Mouse (Mus musculus): ENCODE measurements around the gene Lrch3.
"Not testable (repeated sequence)": the region's sequence is repeated elsewhere in the genome, so short reads cannot be mapped to it uniquely, and the experiment has no call there.

The Lrch3 gene

GRCm38 (mm10) chr16:32915292-32916068, 1.6 kb downstream of the Lrch3 start:
- peak; percentile 19 for DNase-seq (ENCODE audit: low read depth)

DNA sequence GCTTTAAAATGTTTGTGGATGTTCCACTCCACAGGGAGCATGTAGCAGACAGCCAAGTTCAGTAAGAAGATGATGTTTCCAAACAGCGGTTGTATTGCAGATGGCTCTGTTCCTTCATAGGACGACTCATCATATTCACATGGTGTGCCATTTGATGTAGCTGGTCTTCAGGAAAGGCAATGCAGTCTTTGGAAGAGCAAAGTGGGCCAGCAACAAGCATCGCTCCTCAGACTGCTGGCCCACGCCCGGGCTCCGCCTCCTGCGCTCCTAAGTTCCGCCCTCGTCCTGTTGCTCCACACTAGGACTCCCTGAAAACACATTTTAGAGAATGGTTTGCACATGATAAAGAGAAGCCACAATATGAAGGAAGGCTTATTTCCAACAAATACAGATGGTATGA, 12.7 kb downstream of the Lrch3 start:
- peak; percentile 9 for DNase-seq (ENCODE audit: low read depth)

- no peak for DNase-seq (ENCODE audit: low read depth)
Observed at GRCm38 (mm10) chr16:32927044-32927443, 13.1 kb downstream of the Lrch3 start.

DNA sequence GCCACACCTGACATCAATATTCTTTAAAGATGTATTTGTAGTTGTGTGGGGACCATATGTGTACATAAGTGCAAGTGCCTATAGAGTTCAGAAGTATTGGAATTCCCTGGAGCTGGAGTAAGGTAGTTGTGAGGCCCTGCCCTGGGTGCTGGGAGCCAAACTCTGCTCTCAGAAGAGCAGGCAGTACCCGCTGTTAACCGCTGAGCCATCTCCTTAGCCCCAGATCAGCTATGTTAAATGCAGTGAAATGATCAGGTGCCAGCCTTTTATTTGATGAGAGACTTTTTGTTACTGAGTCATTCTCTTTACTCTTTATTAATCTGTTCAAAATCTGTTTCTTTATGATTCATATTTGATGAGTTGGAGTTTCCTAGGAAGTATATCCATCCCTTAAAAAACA, 16.0 kb downstream of the Lrch3 start:
- DNase-seq (ENCODE audit: low read depth) = no peak

DNA sequence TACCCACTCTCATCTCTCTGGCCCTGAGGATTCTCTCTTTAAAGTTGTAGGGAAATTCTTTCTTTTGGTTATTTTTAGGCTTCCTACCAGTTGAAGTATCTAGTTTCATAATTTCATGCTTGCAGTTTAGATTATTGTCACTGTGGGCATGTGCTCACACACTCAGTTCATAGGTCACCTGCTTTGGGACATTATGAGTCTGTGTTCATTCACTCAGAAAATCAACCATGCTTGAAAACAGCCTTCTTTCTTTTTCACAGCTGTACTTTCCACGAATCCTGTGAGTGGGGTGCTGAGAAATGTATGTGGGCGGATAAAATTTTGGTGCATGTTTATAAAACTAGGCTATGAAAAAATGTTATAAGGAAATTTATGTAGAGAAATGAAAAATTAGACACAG, 20.6 kb downstream of the Lrch3 start:
- DNase-seq (ENCODE audit: low read depth) = peak; percentile 26

- peak; percentile 25 for DNase-seq (ENCODE audit: low read depth)
Observed at GRCm38 (mm10) chr16:32935088-32935487, 21.2 kb downstream of the Lrch3 start.

DNA sequence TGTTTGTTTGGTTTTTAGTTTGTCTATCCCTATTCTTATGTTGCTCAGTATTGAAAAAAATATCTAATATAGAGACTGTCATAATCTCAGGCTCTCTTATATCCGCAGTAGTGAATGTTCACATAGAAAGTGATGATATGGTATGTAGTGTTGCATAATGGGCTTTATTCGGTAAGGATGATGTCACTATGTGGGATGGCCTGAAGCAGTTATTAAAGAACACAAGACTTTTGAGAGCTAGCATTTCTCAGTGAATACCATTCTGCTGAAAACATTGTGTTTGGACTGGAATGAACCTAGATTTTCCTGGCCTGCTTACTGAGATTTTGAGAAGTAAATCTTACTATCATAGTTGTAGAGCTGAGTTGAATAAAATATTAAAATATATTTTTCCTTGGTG, 23.5 kb downstream of the Lrch3 start:
- peak; percentile 33 for DNase-seq (ENCODE audit: low read depth)

DNA sequence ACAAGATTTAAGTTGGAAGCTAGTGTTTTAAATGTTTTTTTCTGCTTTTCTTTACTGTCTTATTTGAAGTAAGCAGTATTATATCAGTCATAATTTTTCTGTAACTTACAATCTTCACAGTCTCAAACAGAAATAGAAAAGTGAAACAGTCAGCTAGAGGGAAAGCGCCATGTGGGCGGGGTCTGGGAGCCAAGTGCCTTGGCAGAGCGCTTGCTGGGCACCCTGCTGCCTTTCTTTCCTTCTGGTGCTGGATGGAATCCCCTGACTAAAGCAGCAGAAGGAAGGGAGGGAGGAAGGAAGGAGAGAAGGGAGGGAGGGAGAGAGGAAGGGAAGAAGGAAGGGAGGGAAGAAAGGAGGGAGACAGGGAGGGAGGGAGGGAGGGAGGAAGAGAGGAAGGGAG, 25.4 kb downstream of the Lrch3 start:
- peak; percentile 20 for DNase-seq (ENCODE audit: low read depth)

GRCm38 (mm10) chr16:32939716-32940115, 25.8 kb downstream of the Lrch3 start:
- DNase-seq (ENCODE audit: low read depth) = not testable (repeated sequence)

- not testable (repeated sequence) for DNase-seq (ENCODE audit: low read depth)
Observed at GRCm38 (mm10) chr16:32941226-32941625, 27.3 kb downstream of the Lrch3 start.

DNA sequence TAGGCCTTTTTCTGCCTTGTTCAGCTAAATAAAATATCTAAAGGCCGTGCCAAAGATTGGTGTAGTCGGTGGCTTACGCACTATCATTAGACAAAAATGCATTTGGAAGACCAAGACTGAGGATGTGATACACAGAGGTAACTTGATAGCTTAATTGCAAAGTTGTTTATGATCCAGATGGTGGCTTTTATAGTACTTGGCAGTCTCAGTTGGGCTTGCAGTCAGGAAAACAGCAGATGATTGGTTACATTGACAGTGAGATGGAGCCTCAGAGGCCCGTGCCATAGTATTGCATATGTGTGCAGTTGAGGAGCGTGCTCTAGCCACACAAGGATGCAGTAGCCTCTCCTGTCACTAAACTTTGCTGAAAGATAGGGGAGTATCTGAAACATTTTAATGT, 28.8 kb downstream of the Lrch3 start:
- DNase-seq (ENCODE audit: low read depth) = peak; percentile 45

DNA sequence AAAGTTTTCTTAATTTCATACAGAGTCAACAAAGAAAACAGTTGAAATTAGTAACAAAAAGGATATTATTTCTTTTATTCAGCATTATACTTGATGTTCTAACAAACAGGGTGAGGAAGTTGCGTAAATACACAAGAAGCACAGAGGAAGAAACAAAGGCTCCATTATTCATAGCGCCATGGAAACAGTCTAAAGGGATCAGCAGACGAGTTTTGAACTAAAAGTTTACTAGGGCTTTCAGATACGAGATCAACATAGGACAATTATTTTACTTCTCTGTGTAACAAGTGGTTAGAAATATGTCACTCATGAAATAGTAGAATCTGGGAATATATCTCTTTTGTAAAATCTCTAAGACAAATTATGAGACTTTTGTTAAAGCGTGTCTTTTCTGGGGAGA, 31.5 kb downstream of the Lrch3 start:
- no peak for DNase-seq (ENCODE audit: low read depth)

DNA sequence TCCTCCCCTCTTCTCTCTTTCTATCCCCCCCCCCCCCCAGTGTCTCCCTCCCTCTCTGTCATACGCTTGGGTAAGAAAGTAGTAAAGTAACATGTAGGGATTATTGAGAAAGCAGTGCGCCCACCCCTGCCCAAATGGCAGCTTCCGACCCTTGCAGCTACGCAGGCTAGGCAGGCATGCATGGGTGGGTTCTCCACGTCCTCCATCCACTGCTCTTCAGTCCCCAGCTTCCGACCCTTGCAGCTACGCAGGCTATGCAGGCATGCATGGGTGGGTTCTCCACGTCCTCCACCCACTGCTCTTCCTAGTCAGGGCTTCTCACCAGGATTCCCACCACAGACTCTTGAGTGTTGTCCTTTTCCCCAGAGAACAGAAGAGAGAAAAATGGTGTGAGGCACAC, 34.1 kb downstream of the Lrch3 start:
- no peak for DNase-seq (ENCODE audit: low read depth)

DNA sequence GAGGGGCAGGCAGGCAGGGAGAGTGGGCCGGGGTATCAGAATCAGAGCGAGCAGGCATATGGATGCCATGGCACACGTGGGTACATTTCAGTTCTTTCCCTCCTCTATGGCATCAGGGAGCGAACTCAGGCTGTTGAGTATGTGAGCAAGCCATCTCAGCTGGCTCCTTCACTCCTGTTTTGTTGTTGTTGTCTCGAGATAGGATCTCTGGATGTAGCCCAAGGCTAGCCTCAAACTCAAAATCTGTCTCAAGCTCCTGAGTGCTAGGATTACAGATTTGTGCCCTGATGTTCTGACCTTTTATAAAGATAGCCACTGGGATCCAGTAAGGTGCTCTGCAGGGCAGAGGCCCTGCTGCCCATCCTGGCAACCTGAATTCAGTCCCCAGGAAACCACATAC, 34.8 kb downstream of the Lrch3 start:
- no peak for DNase-seq (ENCODE audit: low read depth)

DNA sequence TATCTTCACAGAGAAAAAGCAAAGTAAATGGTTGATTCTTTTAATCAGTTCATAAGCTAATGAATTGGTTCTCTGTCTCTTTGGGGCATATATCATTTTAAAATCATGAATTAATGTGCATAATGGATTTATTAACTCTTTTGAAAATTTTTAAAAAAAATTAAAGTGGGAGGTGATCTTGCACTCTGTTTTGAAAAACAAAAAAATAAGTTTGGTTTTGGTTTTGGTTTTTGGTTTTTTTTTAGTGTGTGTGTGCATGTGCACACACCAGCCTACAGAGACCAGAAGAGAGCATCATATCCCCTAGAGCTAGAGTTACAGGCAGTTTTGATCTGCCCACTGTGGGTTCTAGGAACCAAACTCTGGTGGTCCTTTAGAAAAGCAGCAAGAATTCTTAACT, 35.4 kb downstream of the Lrch3 start:
- no peak for DNase-seq (ENCODE audit: low read depth)

GRCm38 (mm10) chr16:32951074-32951473, 37.2 kb downstream of the Lrch3 start:
- no peak for DNase-seq (ENCODE audit: low read depth)

- no peak for DNase-seq (ENCODE audit: low read depth)
Observed at GRCm38 (mm10) chr16:32953806-32954205, 39.9 kb downstream of the Lrch3 start.

GRCm38 (mm10) chr16:32954304-32954703, 40.4 kb downstream of the Lrch3 start:
- no peak for DNase-seq (ENCODE audit: low read depth)

DNA sequence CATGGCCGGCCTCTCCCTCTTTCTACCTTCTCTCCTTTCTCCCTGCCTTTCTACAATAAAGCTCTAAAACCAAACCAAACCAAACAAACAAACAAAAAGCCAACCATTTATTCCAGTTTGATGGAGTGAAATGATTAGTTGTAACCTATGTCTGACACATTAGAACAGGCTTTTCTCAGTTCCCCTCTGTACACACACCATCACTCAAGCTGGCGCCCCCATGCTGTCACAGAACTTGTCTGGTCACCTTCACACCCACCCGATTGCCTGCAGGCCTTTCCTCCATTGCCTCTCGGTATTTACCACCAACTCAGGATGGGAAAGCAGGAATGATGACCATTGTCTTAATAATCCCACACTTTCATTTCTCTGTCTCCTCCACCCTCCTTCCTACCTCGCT, 43.0 kb downstream of the Lrch3 start:
- DNase-seq (ENCODE audit: low read depth) = no peak

DNA sequence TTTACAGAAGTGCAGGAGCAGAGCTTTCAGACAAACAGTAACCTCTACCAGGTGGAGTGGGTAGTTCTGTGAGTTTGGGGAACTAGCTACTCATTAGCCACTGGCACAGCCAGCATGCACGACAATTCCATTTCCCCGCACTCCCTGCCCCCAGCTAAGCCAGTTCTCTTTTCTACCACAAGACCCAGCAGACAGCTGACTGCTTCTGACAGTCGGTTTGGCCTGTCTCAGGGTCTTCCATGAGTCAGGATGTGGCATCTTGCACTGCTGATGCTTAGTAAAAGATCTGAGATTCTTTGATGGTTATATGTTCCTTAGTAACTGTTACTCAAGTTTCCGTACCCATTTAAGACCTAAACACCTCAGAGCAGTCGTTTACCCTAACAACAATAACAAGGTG, 58.6 kb downstream of the Lrch3 start:
- no peak for DNase-seq (ENCODE audit: low read depth)

GRCm38 (mm10) chr16:32973047-32973446, 59.1 kb downstream of the Lrch3 start:
- DNase-seq (ENCODE audit: low read depth) = no peak

DNA sequence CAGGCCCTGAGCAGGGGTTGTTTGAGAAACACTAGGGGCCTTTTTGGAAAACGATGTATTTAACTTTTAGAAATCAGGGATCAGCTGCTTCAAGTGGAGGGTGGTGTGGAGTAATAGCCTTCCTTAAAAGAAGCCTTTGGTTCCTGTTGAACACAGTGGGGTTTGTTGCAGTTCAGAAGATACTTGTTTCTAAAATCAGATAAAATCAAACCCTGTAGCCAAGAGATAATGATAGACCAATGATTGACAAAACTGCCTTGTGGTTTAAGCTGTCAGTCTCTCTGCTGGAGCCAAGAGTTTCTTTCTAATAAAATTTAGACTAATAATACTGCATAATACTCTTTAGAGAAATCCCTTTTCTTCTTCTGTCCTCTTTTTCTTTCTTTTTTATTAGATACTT, 66.3 kb downstream of the Lrch3 start:
- no peak for DNase-seq (ENCODE audit: low read depth)

- no peak for DNase-seq (ENCODE audit: low read depth)
Observed at GRCm38 (mm10) chr16:32981405-32981804, 67.5 kb downstream of the Lrch3 start.

DNA sequence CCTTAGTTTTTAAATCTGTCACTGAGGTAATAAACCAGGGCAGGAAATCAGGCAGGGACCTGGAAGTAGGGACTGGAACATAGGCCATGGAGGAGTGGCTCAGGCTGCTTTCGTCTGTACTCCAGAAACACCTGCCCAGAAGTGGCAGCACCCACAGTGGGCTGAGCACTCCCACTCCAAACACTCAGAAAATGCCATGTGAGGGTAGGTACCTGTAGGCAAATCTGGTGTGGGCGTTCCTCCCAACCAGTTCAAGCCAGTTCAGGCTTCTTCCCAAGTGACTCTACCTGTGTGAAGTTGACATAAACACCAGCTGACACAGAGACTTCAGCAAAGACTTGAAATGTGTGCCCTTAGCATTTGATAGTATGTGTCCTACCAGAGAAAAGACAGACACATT, 70.7 kb downstream of the Lrch3 start:
- no peak for DNase-seq (ENCODE audit: low read depth)

All from NIH3T3 (cell line).